Mouse (Mus musculus) right cerebral cortex, adult 2 months (tissue): ENCODE measurements around the gene Inpp5a.

ENCODE experiments used
- DNase-seq, 2 experiments: peaks; one replicate each; pipeline ENCODE4 v3.0.0; 2021 to 2022; ENCODE audit warnings: low spot score in 2 of 2

Inpp5a gene

GRCm38 (mm10) chr7:139530591-139531427 is 141.9 kb downstream of the Inpp5a start:
- no peak for DNase-seq

- DNase-seq: no peak
Observed at GRCm38 (mm10) chr7:139531428-139531801, 142.5 kb downstream of the Inpp5a start.

- DNase-seq: no peak
Observed at GRCm38 (mm10) chr7:139536331-139536730, 147.4 kb downstream of the Inpp5a start.

GRCm38 (mm10) chr7:139536831-139537230 is 147.9 kb downstream of the Inpp5a start:
- no peak for DNase-seq

- DNase-seq: no peak
Observed at GRCm38 (mm10) chr7:139537831-139538230, 148.9 kb downstream of the Inpp5a start.

GRCm38 (mm10) chr7:139538541-139538940 is 149.6 kb downstream of the Inpp5a start:
- DNase-seq: peak in 1 of 2 experiments; percentile 40

- no peak for DNase-seq
Observed at GRCm38 (mm10) chr7:139540601-139541000, 151.7 kb downstream of the Inpp5a start.

GRCm38 (mm10) chr7:139541422-139541821 is 152.5 kb downstream of the Inpp5a start:
- DNase-seq: no peak

- DNase-seq: peak in 1 of 2 experiments; percentile 22
Observed at GRCm38 (mm10) chr7:139544706-139545625, 156.1 kb downstream of the Inpp5a start.

GRCm38 (mm10) chr7:139547325-139547724 is 158.4 kb downstream of the Inpp5a start:
- DNase-seq: no peak

GRCm38 (mm10) chr7:139550086-139550783 is 161.3 kb downstream of the Inpp5a start:
- DNase-seq: no peak

GRCm38 (mm10) chr7:139551519-139551918 is 162.6 kb downstream of the Inpp5a start:
- no peak for DNase-seq

- DNase-seq: no peak
Observed at GRCm38 (mm10) chr7:139556331-139556730, 167.4 kb downstream of the Inpp5a start.

GRCm38 (mm10) chr7:139556746-139557526 is 168.0 kb downstream of the Inpp5a start:
- DNase-seq: no peak

GRCm38 (mm10) chr7:139559659-139560058 is 170.8 kb downstream of the Inpp5a start:
- DNase-seq: no peak

GRCm38 (mm10) chr7:139563425-139563824 is 174.5 kb downstream of the Inpp5a start:
- DNase-seq: no peak

GRCm38 (mm10) chr7:139564161-139564560 is 175.3 kb downstream of the Inpp5a start:
- no peak for DNase-seq

GRCm38 (mm10) chr7:139565998-139566397 is 177.1 kb downstream of the Inpp5a start:
- DNase-seq: no peak

GRCm38 (mm10) chr7:139566533-139566932 is 177.6 kb downstream of the Inpp5a start:
- no peak for DNase-seq

GRCm38 (mm10) chr7:139570788-139571187 is 181.9 kb downstream of the Inpp5a start:
- no peak for DNase-seq

GRCm38 (mm10) chr7:139572665-139573064 is 183.8 kb downstream of the Inpp5a start:
- DNase-seq: no peak
